Mouse (Mus musculus) G1E-ER4 (cell line): ENCODE data around the gene Eif2ak3. TPM values are rescaled to one million over a fixed set of nuclear protein-coding genes. Genes with fewer than 3 reads are reported as not detected.

Experiments
- GATA1 ChIP-seq: IDR thresholded peaks from one replicate; pipeline ENCODE4 v1.8.0; 2012; ENCODE audit warnings: low read length, inconsistent platforms
- polyA plus RNA-seq: library from polyadenylated mRNA; stranded (reverse); fragments of >175 nt; gene quantifications from 2 replicates; pipeline ENCODE4 v1.2.3, GENCODE M21; 2012

Gene Eif2ak3
- polyA plus RNA-seq, 1 experiment, result 3.4 TPM

GRCm38 (mm10) chr6:70921274-70922074 is 77.2 kb downstream of the Eif2ak3 start:
- TF ChIP-seq GATA1, result no peak

- TF ChIP-seq GATA1, result no peak
Measured at GRCm38 (mm10) chr6:70931801-70932200, 87.5 kb downstream of the Eif2ak3 start.

DNA sequence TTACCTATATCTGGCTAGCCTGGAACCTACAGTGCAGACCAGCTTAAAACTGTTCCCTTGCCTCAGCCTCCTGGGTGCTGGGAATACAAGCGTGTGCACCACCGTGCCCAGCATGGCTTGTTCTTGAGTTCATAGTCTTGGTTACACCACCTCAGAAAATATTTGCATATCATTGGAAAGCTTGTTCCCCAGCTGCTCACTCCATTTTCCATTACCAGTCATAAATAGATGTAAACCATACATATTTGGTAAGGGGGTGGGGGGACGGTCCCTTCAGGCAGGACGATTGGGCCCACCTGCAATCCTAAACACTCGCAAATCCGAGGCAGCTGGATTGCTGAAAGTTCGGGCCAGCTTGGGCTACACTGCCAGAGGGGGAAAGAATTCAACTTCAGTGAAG is 109.0 kb downstream of the Eif2ak3 start:
- TF ChIP-seq GATA1, result no peak

DNA sequence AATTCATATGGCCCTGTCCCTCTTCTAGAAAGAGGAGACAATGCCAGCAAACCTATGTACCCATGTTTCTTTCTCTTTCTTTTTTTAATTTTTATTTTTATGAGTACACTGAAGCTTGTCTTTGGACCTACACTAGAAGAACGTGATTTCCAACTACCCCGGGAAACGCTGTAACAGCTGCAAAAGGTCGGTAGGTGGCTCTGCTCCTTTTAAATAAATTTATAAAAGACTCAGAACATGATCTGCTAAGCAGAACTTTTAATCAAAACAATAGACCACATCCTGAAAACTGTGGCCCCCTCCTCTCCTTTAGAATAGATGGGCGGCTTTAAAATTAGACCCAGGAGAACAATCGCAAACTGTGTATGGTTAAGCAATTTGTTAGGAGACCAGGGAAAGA is 109.7 kb downstream of the Eif2ak3 start:
- no peak for TF ChIP-seq GATA1

Other genes with a start within 250 kb of the Eif2ak3 start
- gene Rpia, start 52.3 kb upstream of the Eif2ak3 start, polyA plus RNA-seq, result 27.8 and 37.0 TPM in 2 replicates
- gene Tex37, start 74.4 kb downstream of the Eif2ak3 start, polyA plus RNA-seq, result not detected in 2 replicates
- not detected in 2 replicates for gene Foxi3, start 112.0 kb downstream of the Eif2ak3 start, polyA plus RNA-seq